ENCODE assay signal across 21 mouse cellular contexts in the genomic region with DNA sequence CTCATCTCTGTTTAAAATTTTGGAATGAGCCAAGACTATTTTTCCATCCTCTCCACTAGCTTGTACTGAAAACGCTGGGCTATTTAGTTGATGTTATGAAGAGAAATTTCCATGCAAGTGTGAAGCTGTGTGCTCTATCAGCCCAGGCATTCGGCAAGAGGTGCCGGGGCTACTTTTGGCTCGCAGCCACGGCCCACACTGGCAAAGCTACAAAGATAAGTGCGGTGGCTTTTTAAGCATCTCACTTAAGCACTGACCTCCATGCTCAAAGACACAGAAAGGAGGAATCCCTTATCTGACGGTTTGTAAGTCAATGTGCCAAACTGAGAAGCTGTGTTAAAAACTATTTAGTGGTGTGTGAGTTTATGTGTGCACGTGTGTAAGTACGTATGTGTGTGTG. TPM values are rescaled to one million over a fixed set of nuclear protein-coding genes. Genes with fewer than 3 reads are reported as not detected.
A peak's percentile ranks its signal among the peaks of the same experiment; 100 is the strongest.
DNase-seq lines count a peak whose midpoint lies in the region; ATAC-seq lines count a peak whose summit lies in the region.
"Had no signal": no experiment of that assay in that cellular context is flagged by ENCODE, and none has a peak within 500 bp of the region (broad histone marks: within the 10 kb centered on the region; RNA-seq: fewer than 3 reads in every experiment).

No protein-coding gene starts in this region.

- 33% methylated on average over 9 of the region's 9 CpGs for WGBS in heart, embryonic 10.5 days
- 14% methylated on average over 9 of the region's 9 CpGs for WGBS in heart, embryonic 14.5 days
- WGBS in intestine, embryonic 16.5 days = 80% methylated on average over 9 of the region's 9 CpGs
- 95% methylated on average over 9 of the region's 9 CpGs for WGBS in forebrain, embryonic 10.5 days

- intact Hi-C loops in heart, postnatal 25 days (cut with DNase I) = no loop called here
- intact Hi-C loops in heart, postnatal 10 days (cut with DNase I) = loop anchor here (5.0 kb wide), 1 partner anchor 96 kb away; no protein-coding TSS in a partner anchor

- no peaks in the 10 kb centered on the region for H3K9me3 ChIP-seq in heart, embryonic 10.5 days
- no peaks in the 10 kb centered on the region for H3K9me3 ChIP-seq in heart, embryonic 14.5 days (ENCODE audit: control insufficient read depth, low read length)
- no peaks in the 10 kb centered on the region for H3K9me3 ChIP-seq in intestine, embryonic 16.5 days (ENCODE audit: control insufficient read depth, low read length)
- no peaks in the 10 kb centered on the region for H3K9me3 ChIP-seq in forebrain, embryonic 10.5 days
- H3K9me3 ChIP-seq: embryonic facial prominence, embryonic 12.5 days; forebrain, embryonic 12.5 days; hindbrain, embryonic 10.5 days; intestine, embryonic 15.5 days had no signal

- peak; percentile 50 to 53 for DNase-seq in heart, adult 18-20 months
- DNase-seq in heart, postnatal 25 days (ENCODE audit: low spot score) = no peak
- no peak for DNase-seq in heart, embryonic 10.5 days (ENCODE audit: low spot score)
- peak; percentile 66 to 68 for DNase-seq in heart, postnatal 10 days
- no peak for DNase-seq in thymus, adult 18-20 months
- DNase-seq in forebrain, embryonic 10.5 days (ENCODE audit: extremely low spot score, low spot score) = no peak
- DNase-seq: adrenal gland, postnatal 10 days; cerebellum, adult 11-12 months; cerebellum, adult 9-10 months; gastrocnemius, postnatal 14 days; kidney, adult 9 months had no signal

- no peak overlapping the region for H3K4me3 ChIP-seq in heart, embryonic 10.5 days
- no peak overlapping the region for H3K4me3 ChIP-seq in heart, embryonic 14.5 days (ENCODE audit: control insufficient read depth in 1 of 2, insufficient read depth in 1 of 2, low read depth in 1 of 2, low read length in 2 of 2)
- H3K4me3 ChIP-seq in intestine, embryonic 16.5 days (ENCODE audit: low read length) = no peak overlapping the region
- H3K4me3 ChIP-seq in forebrain, embryonic 10.5 days = no peak overlapping the region
- H3K4me3 ChIP-seq: embryonic facial prominence, embryonic 12.5 days; forebrain, embryonic 12.5 days; hindbrain, embryonic 10.5 days; intestine, embryonic 15.5 days had no signal

- peak overlapping the region; percentile 71; the same call in 1 of the 2 replicates for H3K27ac ChIP-seq in heart, embryonic 10.5 days
- peak overlapping the region; percentile 66 to 94 for H3K27ac ChIP-seq in heart, embryonic 14.5 days (replicated peaks in 1 of 2; ENCODE audit: control insufficient read depth in 1 of 2, insufficient read depth in 1 of 2, low read depth in 2 of 2, low read length in 2 of 2)
- no peak overlapping the region for H3K27ac ChIP-seq in intestine, embryonic 16.5 days (ENCODE audit: low read length)
- H3K27ac ChIP-seq in forebrain, embryonic 10.5 days = no peak overlapping the region
- H3K27ac ChIP-seq: embryonic facial prominence, embryonic 12.5 days; forebrain, embryonic 12.5 days; hindbrain, embryonic 10.5 days; hindbrain, embryonic 14.5 days; intestine, embryonic 15.5 days had no signal

- peaks cover 62% of the 10 kb centered on the region for H3K4me1 ChIP-seq in heart, embryonic 10.5 days
- peaks cover 15 to 57% of the 10 kb centered on the region in 2 experiments for H3K4me1 ChIP-seq in heart, embryonic 14.5 days (ENCODE audit: control insufficient read depth in 2 of 2, insufficient read depth in 2 of 2, low read length in 2 of 2)
- no peaks in the 10 kb centered on the region for H3K4me1 ChIP-seq in intestine, embryonic 16.5 days (ENCODE audit: control insufficient read depth, insufficient read depth, low read length)
- peaks cover 45% of the 10 kb centered on the region for H3K4me1 ChIP-seq in forebrain, embryonic 10.5 days
- H3K4me1 ChIP-seq: intestine, embryonic 15.5 days had no signal

- H3K4me2 ChIP-seq in heart, embryonic 14.5 days (ENCODE audit: low read length) = peak overlapping the region; percentile 19
- H3K4me2 ChIP-seq in intestine, embryonic 16.5 days (ENCODE audit: low read depth, low read length) = no peak overlapping the region
- H3K4me2 ChIP-seq: embryonic facial prominence, embryonic 12.5 days; forebrain, embryonic 12.5 days; hindbrain, embryonic 14.5 days; intestine, embryonic 15.5 days had no signal

- 0 out of 2 replicates have a peak overlapping the region, but pooled peaks have one; percentile 3 for H3K9ac ChIP-seq in heart, embryonic 14.5 days (ENCODE audit: low read length)
- no peak overlapping the region for H3K9ac ChIP-seq in intestine, embryonic 16.5 days (ENCODE audit: low read depth, low read length)
- H3K9ac ChIP-seq: embryonic facial prominence, embryonic 12.5 days; forebrain, embryonic 12.5 days; hindbrain, embryonic 14.5 days; intestine, embryonic 15.5 days had no signal

- no peak for ATAC-seq in heart, embryonic 14.5 days (ENCODE audit: insufficient number of reproducible peaks, insufficient read depth, low FRiP score, low read depth)
- no peak for ATAC-seq in intestine, embryonic 16.5 days
- ATAC-seq: forebrain, embryonic 16.5 days; intestine, embryonic 15.5 days had no signal

- peaks cover 21% of the 10 kb centered on the region for H3K36me3 ChIP-seq in heart, embryonic 10.5 days
- peaks cover 62% of the 10 kb centered on the region for H3K36me3 ChIP-seq in heart, embryonic 14.5 days (ENCODE audit: control insufficient read depth, insufficient read depth, low read length)
- H3K36me3 ChIP-seq in intestine, embryonic 16.5 days (ENCODE audit: control insufficient read depth, insufficient read depth, low read length) = no peaks in the 10 kb centered on the region
- H3K36me3 ChIP-seq in forebrain, embryonic 10.5 days (replicated peaks) = no peaks in the 10 kb centered on the region
- H3K36me3 ChIP-seq: embryonic facial prominence, embryonic 12.5 days; forebrain, embryonic 12.5 days; intestine, embryonic 15.5 days had no signal

- no peaks in the 10 kb centered on the region for H3K27me3 ChIP-seq in heart, embryonic 10.5 days (ENCODE audit: insufficient read depth, poor library complexity, severe bottlenecking)
- no peaks in the 10 kb centered on the region for H3K27me3 ChIP-seq in heart, embryonic 14.5 days (ENCODE audit: control insufficient read depth, insufficient read depth, low read length)
- no peaks in the 10 kb centered on the region for H3K27me3 ChIP-seq in intestine, embryonic 16.5 days (replicated peaks; ENCODE audit: control insufficient read depth, insufficient read depth, low read length)
- H3K27me3 ChIP-seq in forebrain, embryonic 10.5 days (ENCODE audit: poor library complexity, severe bottlenecking) = peaks cover 42% of the 10 kb centered on the region
- H3K27me3 ChIP-seq: embryonic facial prominence, embryonic 12.5 days; intestine, embryonic 15.5 days had no signal

RNA-seq across cellular contexts. Expression of gene Prox1, which starts 26.9 kb away (rescaled TPM):
- total RNA-seq in heart, adult 18-20 months (2021) = 10 to 100 TPM; 36.6 to 44.4 TPM
- 10 to 100 TPM; 48.8 to 48.9 TPM for total RNA-seq in heart, postnatal 25 days (2021)
- polyA plus RNA-seq in heart, embryonic 10.5 days (2016; fragmentation: Nextera tagmentation; extraction: Ambion mirVana) = 13.3 and 17.3 TPM in 2 replicates
- polyA plus RNA-seq in heart, embryonic 14.5 days (2014; fragmentation: Nextera tagmentation; extraction: Ambion mirVana) = 21.0 and 21.7 TPM in 2 replicates
- 10 to 100 TPM; 34.3 to 68.1 TPM for total RNA-seq in heart, postnatal 10 days (2021)
- 1.8 TPM in 2 replicates for polyA plus RNA-seq in intestine, embryonic 16.5 days (2015; fragmentation: Nextera tagmentation; extraction: Ambion mirVana)
- 3.1 and 3.8 TPM in 2 replicates for polyA plus RNA-seq in forebrain, embryonic 10.5 days (2016; fragmentation: Nextera tagmentation; extraction: Ambion mirVana)
- total RNA-seq: granulocyte monocyte progenitor cell, adult 5-6 weeks; MEL had no signal

Comparison
In these comparisons a context has a peak if more than half of its experiments do, and no peak if none do; other contexts are left out.
1. DNase-seq: peak in heart, adult 18-20 months (2 of 2) and heart, postnatal 10 days (2 of 2); none in heart, postnatal 25 days (single experiment), heart, embryonic 10.5 days (single experiment), thymus, adult 18-20 months (0 of 2) and forebrain, embryonic 10.5 days (single experiment).
2. H3K27ac ChIP-seq: peak in heart, embryonic 10.5 days (single experiment) and heart, embryonic 14.5 days (2 of 2); none in intestine, embryonic 16.5 days (single experiment) and forebrain, embryonic 10.5 days (single experiment).